Mouse (Mus musculus) hindbrain, embryonic 10.5 days (tissue): Measurements from ENCODE around the gene L1cam. TPM values are rescaled to one million over a fixed set of nuclear protein-coding genes. Genes with fewer than 3 reads are reported as not detected.

Source experiments
- DNase-seq: peaks from one replicate; pipeline ENCODE4 v3.0.0-alpha.2; 2017; ENCODE audit warnings: low spot score
- H3K27ac ChIP-seq: fragments of 300-500 bp; sonication (generic); 2 replicates; pipeline ENCODE4 v1.5.1; 2016; ENCODE audit warnings: mild to moderate bottlenecking, moderate library complexity
- H3K27me3 ChIP-seq: fragments of 300-500 bp; sonication (generic); 2 replicates; pipeline ENCODE4 v1.6.1; 2016; ENCODE audit warnings: mild to moderate bottlenecking; ENCODE audit not compliant: poor library complexity, insufficient read depth, severe bottlenecking
- H3K36me3 ChIP-seq: fragments of 300-500 bp; sonication (generic); 2 replicates; pipeline ENCODE4 v1.6.1; 2016; ENCODE audit warnings: mild to moderate bottlenecking, moderate library complexity
- H3K4me1 ChIP-seq: fragments of 300-500 bp; sonication (generic); replicated peaks from 2 replicates; pipeline ENCODE4 v1.6.1; 2016; ENCODE audit warnings: mild to moderate bottlenecking
- H3K4me3 ChIP-seq: fragments of 300-500 bp; sonication (generic); 2 replicates; pipeline ENCODE4 v1.5.1; 2016; ENCODE audit warnings: mild to moderate bottlenecking, moderate library complexity
- H3K9me3 ChIP-seq: fragments of 300-500 bp; sonication (generic); 2 replicates; pipeline ENCODE4 v1.6.1; 2016; ENCODE audit warnings: mild to moderate bottlenecking, moderate library complexity
- WGBS: fragments of 180-500 bp; shearing (Covaris S2); methylation state at CpG from one replicate; pipeline ENCODE4 v1.1.7; 2016; 5-methylcytosine and 5-hydroxymethylcytosine counted together
- polyA plus RNA-seq: library from polyadenylated mRNA; unstranded; fragments of >200 nt; fragmentation: Nextera tagmentation; extraction: Ambion mirVana; gene quantifications from 2 replicates; pipeline ENCODE4 v1.2.1, GENCODE M21; 2016

L1cam gene
- polyA plus RNA-seq, 1 experiment from 2014 or later: 26.1 TPM

DNA sequence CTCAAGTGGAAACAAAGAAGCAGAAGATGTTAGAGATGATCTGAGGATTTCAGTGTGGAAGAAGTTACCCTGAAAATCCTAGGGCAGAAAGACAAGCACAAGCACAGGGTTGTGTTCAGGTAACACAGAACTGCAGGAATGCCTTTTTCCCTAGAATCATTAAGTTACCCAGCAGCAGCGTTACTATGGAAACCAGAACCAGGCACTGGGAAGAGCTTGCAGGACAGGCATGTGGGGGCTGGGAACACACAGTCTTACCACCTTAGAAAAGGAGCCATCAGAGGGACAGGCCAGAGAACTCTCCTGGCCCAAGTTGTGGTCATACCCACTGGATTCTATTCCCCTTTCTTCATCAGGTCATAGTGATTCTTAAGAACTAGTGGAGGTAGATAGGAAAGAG lies 90.1 kb downstream of the L1cam start:
- no peaks in the 10 kb centered on the region for H3K9me3 ChIP-seq
- no peaks in the 10 kb centered on the region for H3K27me3 ChIP-seq
- WGBS: 60% methylated on average over 1 of the region's 1 CpGs
- H3K36me3 ChIP-seq: no peaks in the 10 kb centered on the region
- H3K27ac ChIP-seq: no peak overlapping the region
- no peak for DNase-seq
- no peaks in the 10 kb centered on the region; the same call in 1 of the 2 replicates for H3K4me1 ChIP-seq
- no peak overlapping the region for H3K4me3 ChIP-seq

Other genes starting within 250 kb of the L1cam start
- gene Pnck, start 236.0 kb downstream of the L1cam start, polyA plus RNA-seq: 7.6 and 12.9 TPM in 2 replicates
- 5.0 and 5.6 TPM in 2 replicates for gene Slc6a8, start 223.0 kb downstream of the L1cam start, polyA plus RNA-seq
- 144 and 164 TPM in 2 replicates for gene Bcap31, start 179.9 kb downstream of the L1cam start, polyA plus RNA-seq
- gene Abcd1, start 179.5 kb downstream of the L1cam start, polyA plus RNA-seq: 10.7 and 14.1 TPM in 2 replicates
- gene Plxnb3, start 139.0 kb downstream of the L1cam start, polyA plus RNA-seq: 0.10 and 0.19 TPM in 2 replicates
- 1.3 and 1.8 TPM in 2 replicates for gene Srpk3, start 121.7 kb downstream of the L1cam start, polyA plus RNA-seq
- gene Idh3g, start 109.2 kb downstream of the L1cam start, polyA plus RNA-seq: 181 and 204 TPM in 2 replicates
- gene Ssr4, start 109.1 kb downstream of the L1cam start, polyA plus RNA-seq: 121 and 140 TPM in 2 replicates
- gene Pdzd4, start 71.1 kb downstream of the L1cam start, polyA plus RNA-seq: 0.63 and 1.0 TPM in 2 replicates
- 0.16 TPM in 1 of 2 replicates, not detected in the other for gene Avpr2, start 4.0 kb downstream of the L1cam start, polyA plus RNA-seq
- gene Arhgap4, start 25.8 kb upstream of the L1cam start, polyA plus RNA-seq: 2.2 TPM in 2 replicates
- gene Naa10, start 25.8 kb upstream of the L1cam start, polyA plus RNA-seq: 148 and 159 TPM in 2 replicates
- 20.6 and 25.8 TPM in 2 replicates for gene Renbp, start 34.7 kb upstream of the L1cam start, polyA plus RNA-seq
- 77.2 and 77.7 TPM in 2 replicates for gene Hcfc1, start 70.3 kb upstream of the L1cam start, polyA plus RNA-seq
- 53.3 and 60.6 TPM in 2 replicates for gene Irak1, start 127.8 kb upstream of the L1cam start, polyA plus RNA-seq
- gene Opn1mw, start 231.4 kb upstream of the L1cam start, polyA plus RNA-seq: not detected in 2 replicates
- gene Mecp2, start 239.3 kb upstream of the L1cam start, polyA plus RNA-seq: 15.3 and 15.4 TPM in 2 replicates